Mouse (Mus musculus) kidney, adult 11 months (tissue): ENCODE measurements around the gene Msi2.

ENCODE experiments used
- DNase-seq: peaks from one replicate; pipeline ENCODE4 v3.0.0; 2022

Gene Msi2

GRCm38 (mm10) chr11:88718050-88718765, at the start of gene Msi2:
Gene Msi2 (minus strand): TSS chr11:88718513.
- DNase-seq, result peak; percentile 87

DNA sequence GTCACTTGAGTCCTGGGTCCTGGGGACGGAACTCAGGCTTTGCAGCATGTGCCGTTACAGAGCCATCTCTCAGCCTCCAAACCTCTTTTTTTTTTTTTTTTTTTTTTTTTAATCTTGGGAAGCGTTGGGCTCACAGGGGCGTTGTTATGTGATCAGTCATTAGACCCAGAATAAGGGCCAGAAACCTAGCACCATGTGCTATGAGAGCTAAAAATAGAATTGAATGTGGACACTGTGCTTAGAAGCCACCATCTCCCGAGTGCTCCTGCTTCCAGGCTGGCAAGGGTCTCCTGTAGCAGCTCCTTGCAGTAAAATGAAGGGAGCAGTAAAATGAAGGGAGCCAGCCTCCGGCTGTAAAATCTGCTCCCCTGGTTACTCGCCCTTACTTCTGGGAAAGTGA, 47.3 kb upstream of the Msi2 start:
- DNase-seq, result no peak

DNA sequence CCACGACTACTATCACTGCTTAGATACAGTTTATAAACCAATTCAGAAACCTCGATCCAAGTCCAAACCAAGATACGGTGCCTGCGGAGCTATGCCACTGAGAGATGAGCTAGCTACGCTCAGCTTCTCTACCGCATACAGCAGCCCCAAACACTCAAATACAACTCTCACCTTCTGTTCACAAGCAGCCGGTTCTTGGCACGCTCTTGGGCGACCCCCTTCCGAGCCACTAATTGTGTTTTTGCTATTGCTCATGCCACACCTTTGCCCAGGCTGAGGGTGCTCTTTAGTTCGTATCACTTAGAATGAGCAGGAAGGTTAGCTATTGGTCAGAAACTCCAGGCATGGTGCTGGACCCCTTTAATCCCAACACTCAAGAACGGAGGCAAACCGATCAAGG, 45.1 kb upstream of the Msi2 start:
- no peak for DNase-seq

DNA sequence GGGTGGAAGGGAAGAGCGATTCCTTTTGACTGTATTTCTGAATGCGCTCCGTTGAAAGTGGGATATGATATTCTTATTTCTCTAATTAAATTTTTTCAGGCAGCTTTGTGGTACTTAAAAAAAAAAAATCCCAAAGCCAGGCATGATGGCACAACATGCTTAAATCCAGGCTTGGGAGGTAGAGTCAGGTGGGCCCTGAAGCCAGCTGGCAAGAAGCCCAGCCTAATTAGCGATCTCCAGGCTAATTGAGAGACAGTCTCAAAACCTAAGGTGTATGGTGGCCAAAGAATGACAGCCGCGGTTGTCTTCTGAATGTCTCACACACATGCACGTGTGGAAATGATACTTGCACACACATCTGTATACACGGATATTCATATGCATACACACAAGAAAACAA, 41.2 kb upstream of the Msi2 start:
- no peak for DNase-seq

DNA sequence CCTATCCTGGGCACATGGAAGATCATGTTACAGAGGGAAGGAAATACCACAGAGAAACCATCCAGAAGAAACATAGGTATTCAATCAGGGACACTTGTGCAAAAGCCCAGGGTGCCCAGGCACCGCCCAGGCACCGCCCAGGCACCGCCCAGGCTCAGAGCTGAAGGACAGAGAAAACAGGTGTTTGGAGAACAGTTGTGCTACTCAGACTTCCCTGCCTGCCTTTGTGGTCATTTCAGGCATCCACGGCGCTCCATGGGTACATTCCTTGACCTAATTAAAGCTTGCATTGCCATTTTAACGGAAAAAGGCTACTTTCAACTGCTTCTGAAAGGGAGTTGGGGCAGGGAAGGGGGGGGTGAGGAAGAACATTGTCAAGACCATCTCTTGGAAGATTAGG, 40.1 kb upstream of the Msi2 start:
- DNase-seq, result no peak

GRCm38 (mm10) chr11:88745306-88745705, 27.0 kb upstream of the Msi2 start:
- DNase-seq, result no peak

DNA sequence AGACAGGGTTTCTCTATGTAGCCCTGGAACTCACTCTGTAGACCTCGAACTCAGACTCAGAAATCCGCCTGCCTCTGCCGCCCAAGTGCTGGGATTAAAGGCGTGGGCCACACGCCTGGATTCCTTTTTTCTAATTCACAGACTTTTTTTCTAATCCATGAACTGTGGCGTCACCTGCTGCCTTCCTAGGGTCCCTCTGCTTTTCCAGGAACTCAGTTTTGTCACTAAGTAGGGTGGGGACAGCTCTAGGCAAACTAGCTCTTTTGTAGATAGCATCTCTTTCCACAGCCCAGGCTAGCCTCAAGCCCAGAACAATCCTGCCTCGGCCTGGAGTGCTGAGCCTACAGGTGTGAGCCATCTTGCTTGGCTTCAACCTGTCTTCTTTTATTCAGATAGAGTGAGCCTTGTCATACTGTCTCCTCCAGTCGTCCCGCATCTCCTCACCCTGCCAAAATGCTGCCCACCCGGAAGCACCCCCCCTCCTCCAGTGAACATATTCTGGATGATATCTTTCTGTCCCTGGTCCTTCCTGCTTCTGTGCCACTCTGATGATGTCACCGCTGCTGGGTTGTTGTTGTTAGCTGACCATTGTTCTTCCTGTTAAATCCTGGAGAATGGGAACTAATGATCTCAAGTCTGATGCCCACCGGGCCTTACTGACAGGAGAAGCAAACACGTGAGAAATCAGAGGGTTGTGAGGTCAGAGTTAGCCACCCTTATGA, 21.4 kb upstream of the Msi2 start:
- no peak for DNase-seq

DNA sequence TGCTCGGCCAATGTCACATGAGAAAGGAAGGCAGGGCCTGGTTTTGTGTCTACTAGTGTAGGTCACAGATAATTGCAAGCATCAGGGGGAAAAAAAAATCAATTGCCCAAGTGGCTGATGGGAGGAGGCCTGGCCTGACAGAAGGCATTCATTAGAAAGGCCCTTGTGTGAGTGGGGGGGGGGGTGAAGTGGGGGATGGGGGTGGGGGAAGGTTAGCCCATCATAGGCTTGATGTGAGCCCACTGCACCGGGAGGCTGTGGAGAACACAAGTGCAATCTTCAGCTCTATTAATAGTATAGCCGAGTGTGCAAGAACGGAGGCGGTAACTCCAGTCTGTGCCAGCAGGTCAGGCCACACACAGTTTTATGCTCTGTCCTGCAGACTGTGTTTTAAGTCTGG, 11.1 kb upstream of the Msi2 start:
- DNase-seq, result no peak

GRCm38 (mm10) chr11:88728508-88728890, 10.2 kb upstream of the Msi2 start:
- DNase-seq, result peak; percentile 38

GRCm38 (mm10) chr11:88727768-88728507, 9.6 kb upstream of the Msi2 start:
- DNase-seq, result peak; percentile 21

GRCm38 (mm10) chr11:88721144-88721636, 2.9 kb upstream of the Msi2 start:
- no peak for DNase-seq

DNA sequence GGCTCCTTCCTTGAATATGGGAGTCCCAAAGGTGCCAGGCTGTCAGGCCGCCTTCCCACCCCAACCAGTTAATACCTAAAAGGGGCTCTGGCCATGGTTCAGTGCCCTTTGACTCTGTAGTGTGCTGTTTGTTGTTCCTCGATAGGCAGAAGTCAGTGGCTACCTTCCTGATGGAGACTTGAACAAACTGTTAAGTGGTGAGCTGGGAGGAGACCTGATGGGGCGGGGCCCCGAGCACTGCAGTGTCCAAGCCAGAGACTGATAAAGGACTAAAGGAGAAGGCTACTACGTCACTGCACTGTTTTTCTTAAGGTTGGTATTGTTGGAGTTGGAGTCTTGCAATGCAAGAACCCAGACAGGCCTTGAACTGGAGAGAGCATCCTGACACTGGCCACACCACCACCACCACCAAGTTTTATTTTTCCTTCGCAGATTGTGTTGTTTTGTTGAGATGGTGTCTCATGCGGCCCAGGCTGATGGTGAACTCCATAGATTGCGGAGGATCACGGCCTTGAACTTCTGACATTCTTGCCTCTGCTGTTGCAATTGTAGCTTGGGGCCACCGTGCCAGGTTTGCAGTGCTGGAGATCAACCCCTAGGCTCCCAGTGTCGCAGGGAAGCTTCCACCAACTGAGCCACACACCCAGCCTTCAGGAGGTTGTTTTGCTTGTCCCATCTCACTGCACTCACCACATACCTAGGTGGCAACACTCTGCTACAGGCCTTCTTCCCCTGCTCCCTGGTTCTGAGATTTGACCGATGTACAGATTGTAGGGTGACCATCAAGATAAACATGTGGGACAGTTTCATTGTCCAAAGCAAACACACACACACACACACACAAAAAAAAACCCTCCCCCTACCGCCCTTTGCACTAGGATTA, 2.2 kb upstream of the Msi2 start:
- DNase-seq, result no peak

GRCm38 (mm10) chr11:88719601-88720000, 1.3 kb upstream of the Msi2 start:
- DNase-seq, result no peak

DNA sequence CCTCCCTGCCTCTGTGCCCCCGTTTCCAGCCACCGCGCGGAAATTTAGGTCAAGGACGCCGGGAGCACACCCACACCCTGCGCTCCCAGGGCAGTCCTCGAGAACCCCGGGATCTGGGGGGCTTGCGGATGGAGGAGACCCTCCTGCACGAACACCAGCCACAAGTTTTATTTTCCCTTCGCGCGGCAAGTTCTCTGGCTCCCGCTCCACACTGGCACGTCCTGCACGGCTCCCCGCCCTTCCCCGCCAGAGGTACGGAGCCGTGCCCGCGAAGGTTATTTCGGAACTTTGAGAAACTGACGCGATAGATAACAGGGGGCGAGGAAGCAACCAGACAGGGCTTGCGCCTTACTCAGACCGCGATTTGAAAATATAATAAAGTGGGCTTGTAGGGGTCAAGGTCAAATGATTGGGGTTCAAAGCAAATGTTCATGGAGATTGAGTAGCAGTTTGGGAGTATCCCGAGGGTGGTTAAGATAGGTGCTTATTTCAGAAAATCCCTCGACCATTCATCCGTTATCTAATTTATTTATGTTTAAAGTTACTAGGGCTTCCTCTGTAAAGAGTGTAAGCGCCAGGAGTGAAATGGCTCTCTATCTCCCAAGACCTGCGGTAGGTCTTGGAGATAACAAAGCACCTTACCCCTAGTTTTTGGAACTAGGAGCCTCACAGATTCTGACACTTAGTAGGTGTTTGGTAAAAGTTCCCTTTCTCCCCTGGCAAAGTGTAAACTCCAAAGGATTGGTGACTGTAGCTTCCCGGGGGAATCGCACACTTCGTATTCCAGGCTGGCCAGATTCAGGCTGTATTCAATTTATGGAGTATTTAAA, 668 bp upstream of the Msi2 start:
- no peak for DNase-seq

GRCm38 (mm10) chr11:88717644-88718049, 666 bp downstream of the Msi2 start:
- no peak for DNase-seq

DNA sequence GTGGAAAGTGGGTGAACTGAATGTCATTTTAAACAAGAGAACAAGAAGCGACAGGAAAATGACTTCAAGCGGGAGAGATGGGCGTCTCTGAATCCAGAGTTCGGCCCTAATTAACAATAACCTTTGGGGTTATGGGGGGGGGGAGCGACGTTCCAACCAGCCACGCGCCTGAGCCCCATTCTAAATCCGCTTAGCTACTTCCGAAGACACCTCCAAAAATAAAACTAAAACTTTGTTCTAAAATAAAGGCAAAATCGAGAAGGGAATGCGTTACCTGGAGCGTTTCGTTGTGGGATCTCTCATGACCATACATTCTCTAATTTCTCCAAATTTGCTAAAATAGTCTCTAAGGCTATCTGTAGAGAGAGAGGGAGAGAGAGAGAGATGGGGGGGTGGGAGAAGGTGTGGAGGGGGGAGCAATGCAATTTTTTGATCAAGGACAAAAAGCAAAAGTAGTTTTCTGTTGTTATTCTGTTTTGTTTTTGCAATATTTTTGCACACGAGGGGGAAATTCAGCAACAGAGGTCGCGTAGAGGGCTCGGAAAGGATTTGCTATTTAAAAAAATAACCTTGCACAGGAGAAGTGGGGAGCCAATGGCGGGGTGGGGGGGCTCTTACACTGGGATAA, 1.2 kb downstream of the Msi2 start:
- DNase-seq, result no peak

GRCm38 (mm10) chr11:88716061-88716994, 2.0 kb downstream of the Msi2 start:
- peak; percentile 37 for DNase-seq

DNA sequence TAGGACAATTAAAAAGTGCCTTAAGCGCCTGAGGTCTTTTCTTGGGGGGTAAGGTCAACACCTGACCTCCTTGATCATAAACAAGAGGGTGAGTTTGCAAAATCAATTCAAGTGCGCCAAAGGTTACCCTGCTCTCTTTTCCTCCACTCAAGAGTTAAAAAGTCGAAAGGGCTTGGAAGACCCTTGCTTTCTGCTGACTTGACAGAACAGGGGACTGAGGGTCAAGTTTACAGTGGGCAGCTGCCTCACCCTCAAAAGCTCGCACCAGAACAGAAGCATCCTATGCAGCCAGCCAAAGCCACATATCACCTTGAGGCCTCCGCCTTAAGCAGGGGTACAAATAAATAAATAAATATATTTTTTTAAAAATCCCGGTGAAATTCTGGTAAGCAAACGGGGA, 3.0 kb downstream of the Msi2 start:
- DNase-seq, result no peak

GRCm38 (mm10) chr11:88714127-88714526, 4.2 kb downstream of the Msi2 start:
- DNase-seq, result no peak

GRCm38 (mm10) chr11:88713479-88713878, 4.8 kb downstream of the Msi2 start:
- DNase-seq, result no peak
